Mouse (Mus musculus) lung, postnatal 0 days (tissue): ENCODE results near the gene Aim2.

Experiments
- CTCF ChIP-seq: IDR thresholded peaks from 2 replicates; pipeline ENCODE4 v1.5.1; 2016; ENCODE audit warnings: antibody characterized with exemption, mild to moderate bottlenecking
- EP300 ChIP-seq: IDR thresholded peaks from 2 replicates; pipeline ENCODE4 v1.6.1; 2016; ENCODE audit warnings: antibody characterized with exemption, mild to moderate bottlenecking, control low read depth

GRCm38 (mm10) chr1:173443061-173443460, 92.4 kb downstream of the Aim2 start:
- TF ChIP-seq CTCF: no peak
- no peak for TF ChIP-seq EP300
